Mouse (Mus musculus): ENCODE data around the gene Eva1c. TPM values are rescaled to one million over a fixed set of nuclear protein-coding genes. Genes with fewer than 3 reads are reported as not detected.

Eva1c gene
- polyA plus RNA-seq, 1 experiment from 2014 or later = 3.1 TPM

GRCm38 (mm10) chr16:90869361-90869760, 42.8 kb downstream of the Eva1c start:
- WGBS = 85% methylated on average over 4 of the region's 4 CpGs
- no peaks in the 10 kb centered on the region for H3K27me3 ChIP-seq (ENCODE audit: control insufficient read depth, insufficient read depth, low read length)
- DNase-seq (ENCODE audit: low spot score) = no peak
- no peak overlapping the region for H3K9ac ChIP-seq
- H3K9me3 ChIP-seq (ENCODE audit: control insufficient read depth, low read length) = no peaks in the 10 kb centered on the region
- H3K27ac ChIP-seq = no peak overlapping the region
- no peak for ATAC-seq (ENCODE audit: low FRiP score)
- H3K4me2 ChIP-seq (replicated peaks) = no peak overlapping the region
- H3K4me1 ChIP-seq (replicated peaks; ENCODE audit: control insufficient read depth, insufficient read depth, low read length) = peaks cover 6% of the 10 kb centered on the region; the same call in 1 of the 2 replicates
- no peaks in the 10 kb centered on the region for H3K36me3 ChIP-seq (replicated peaks; ENCODE audit: control insufficient read depth, insufficient read depth)
- H3K4me3 ChIP-seq (replicated peaks; ENCODE audit: low read length) = no peak overlapping the region

GRCm38 (mm10) chr16:90872936-90873335, 46.4 kb downstream of the Eva1c start:
- Histone ChIP-seq H3K27me3 (ENCODE audit: control insufficient read depth, insufficient read depth, low read length) (no peaks in the 10 kb centered on the region), H3K36me3 (replicated peaks; ENCODE audit: control insufficient read depth, insufficient read depth) (no peaks in the 10 kb centered on the region), H3K9me3 (ENCODE audit: control insufficient read depth, low read length) (no peaks in the 10 kb centered on the region), H3K27ac (no peak overlapping the region), H3K4me1 (replicated peaks; ENCODE audit: control insufficient read depth, insufficient read depth, low read length) (peaks cover 5% of the 10 kb centered on the region; the same call in 1 of the 2 replicates), H3K4me2 (replicated peaks) (no peak overlapping the region), H3K9ac (no peak overlapping the region), H3K4me3 (replicated peaks; ENCODE audit: low read length) (no peak overlapping the region)
- DNase-seq (ENCODE audit: low spot score) (no peak), ATAC-seq (ENCODE audit: low FRiP score) (no peak)
- WGBS = 68% methylated on average over 8 of the region's 8 CpGs

- Histone ChIP-seq H3K4me1 (replicated peaks; ENCODE audit: control insufficient read depth, insufficient read depth, low read length) (no peaks in the 10 kb centered on the region), H3K27ac (no peak overlapping the region), H3K9ac (no peak overlapping the region), H3K4me2 (replicated peaks) (no peak overlapping the region), H3K4me3 (replicated peaks; ENCODE audit: low read length) (no peak overlapping the region), H3K27me3 (ENCODE audit: control insufficient read depth, insufficient read depth, low read length) (no peaks in the 10 kb centered on the region), H3K9me3 (ENCODE audit: control insufficient read depth, low read length) (no peaks in the 10 kb centered on the region), H3K36me3 (replicated peaks; ENCODE audit: control insufficient read depth, insufficient read depth) (no peaks in the 10 kb centered on the region)
- WGBS = 45% methylated on average over 5 of the region's 5 CpGs
- DNase-seq (ENCODE audit: low spot score) (no peak), ATAC-seq (ENCODE audit: low FRiP score) (no peak)
Observed at GRCm38 (mm10) chr16:90874536-90874935, 48.0 kb downstream of the Eva1c start.

GRCm38 (mm10) chr16:90878135-90878860, 51.8 kb downstream of the Eva1c start:
- Histone ChIP-seq H3K4me2 (replicated peaks) (no peak overlapping the region), H3K9ac (no peak overlapping the region), H3K9me3 (ENCODE audit: control insufficient read depth, low read length) (no peaks in the 10 kb centered on the region), H3K36me3 (replicated peaks; ENCODE audit: control insufficient read depth, insufficient read depth) (no peaks in the 10 kb centered on the region), H3K27me3 (ENCODE audit: control insufficient read depth, insufficient read depth, low read length) (no peaks in the 10 kb centered on the region), H3K4me1 (replicated peaks; ENCODE audit: control insufficient read depth, insufficient read depth, low read length) (no peaks in the 10 kb centered on the region; the same call in 1 of the 2 replicates), H3K4me3 (replicated peaks; ENCODE audit: low read length) (no peak overlapping the region), H3K27ac (no peak overlapping the region)
- ATAC-seq (ENCODE audit: low FRiP score) (no peak), DNase-seq (ENCODE audit: low spot score) (no peak)
- WGBS = 93% methylated on average over 3 of the region's 3 CpGs

- no peak overlapping the region for H3K4me3 ChIP-seq (replicated peaks; ENCODE audit: low read length)
- H3K27me3 ChIP-seq (ENCODE audit: control insufficient read depth, insufficient read depth, low read length) = no peaks in the 10 kb centered on the region
- DNase-seq (ENCODE audit: low spot score) (no peak), ATAC-seq (ENCODE audit: low FRiP score) (no peak)
- no peak overlapping the region for H3K27ac ChIP-seq
- no peak overlapping the region for H3K4me2 ChIP-seq (replicated peaks)
- H3K36me3 ChIP-seq (replicated peaks; ENCODE audit: control insufficient read depth, insufficient read depth) = no peaks in the 10 kb centered on the region
- no peak overlapping the region for H3K9ac ChIP-seq
- WGBS = 55% methylated on average over 8 of the region's 8 CpGs
- H3K4me1 ChIP-seq (replicated peaks; ENCODE audit: control insufficient read depth, insufficient read depth, low read length) = no peaks in the 10 kb centered on the region; the same call in 1 of the 2 replicates
- no peaks in the 10 kb centered on the region for H3K9me3 ChIP-seq (ENCODE audit: control insufficient read depth, low read length)
Observed at GRCm38 (mm10) chr16:90882501-90882977, 56.0 kb downstream of the Eva1c start.

GRCm38 (mm10) chr16:90885351-90885750, 58.8 kb downstream of the Eva1c start:
- H3K4me1 ChIP-seq (replicated peaks; ENCODE audit: control insufficient read depth, insufficient read depth, low read length) = no peaks in the 10 kb centered on the region; the same call in 1 of the 2 replicates
- H3K36me3 ChIP-seq (replicated peaks; ENCODE audit: control insufficient read depth, insufficient read depth) = no peaks in the 10 kb centered on the region
- no peaks in the 10 kb centered on the region for H3K27me3 ChIP-seq (ENCODE audit: control insufficient read depth, insufficient read depth, low read length)
- no peak overlapping the region for H3K4me3 ChIP-seq (replicated peaks; ENCODE audit: low read length)
- WGBS = 71% methylated on average over 2 of the region's 2 CpGs
- H3K4me2 ChIP-seq (replicated peaks) = no peak overlapping the region
- H3K9ac ChIP-seq = no peak overlapping the region
- peaks cover 6% of the 10 kb centered on the region; the same call in 1 of the 2 replicates for H3K9me3 ChIP-seq (ENCODE audit: control insufficient read depth, low read length)
- no peak overlapping the region for H3K27ac ChIP-seq
- ATAC-seq (ENCODE audit: low FRiP score) (no peak), DNase-seq (ENCODE audit: low spot score) (no peak)

GRCm38 (mm10) chr16:90885781-90886565, 59.5 kb downstream of the Eva1c start:
- Histone ChIP-seq H3K9ac (no peak overlapping the region), H3K4me3 (replicated peaks; ENCODE audit: low read length) (no peak overlapping the region), H3K9me3 (ENCODE audit: control insufficient read depth, low read length) (peaks cover 6% of the 10 kb centered on the region; the same call in 1 of the 2 replicates), H3K27me3 (ENCODE audit: control insufficient read depth, insufficient read depth, low read length) (no peaks in the 10 kb centered on the region), H3K27ac (no peak overlapping the region), H3K36me3 (replicated peaks; ENCODE audit: control insufficient read depth, insufficient read depth) (no peaks in the 10 kb centered on the region), H3K4me2 (replicated peaks) (no peak overlapping the region), H3K4me1 (replicated peaks; ENCODE audit: control insufficient read depth, insufficient read depth, low read length) (no peaks in the 10 kb centered on the region; the same call in 1 of the 2 replicates)
- DNase-seq (ENCODE audit: low spot score) (no peak), ATAC-seq (ENCODE audit: low FRiP score) (no peak)
- WGBS = 75% methylated on average over 9 of the region's 9 CpGs

GRCm38 (mm10) chr16:90890683-90891082, 64.2 kb downstream of the Eva1c start:
- Histone ChIP-seq H3K9me3 (ENCODE audit: control insufficient read depth, low read length) (peaks cover 6% of the 10 kb centered on the region; the same call in 1 of the 2 replicates), H3K9ac (no peak overlapping the region), H3K4me2 (replicated peaks) (no peak overlapping the region), H3K27me3 (ENCODE audit: control insufficient read depth, insufficient read depth, low read length) (no peaks in the 10 kb centered on the region), H3K4me1 (replicated peaks; ENCODE audit: control insufficient read depth, insufficient read depth, low read length) (no peaks in the 10 kb centered on the region), H3K36me3 (replicated peaks; ENCODE audit: control insufficient read depth, insufficient read depth) (no peaks in the 10 kb centered on the region), H3K4me3 (replicated peaks; ENCODE audit: low read length) (no peak overlapping the region), H3K27ac (no peak overlapping the region)
- ATAC-seq (ENCODE audit: low FRiP score) (no peak), DNase-seq (ENCODE audit: low spot score) (no peak)
- 87% methylated on average over 9 of the region's 9 CpGs for WGBS

GRCm38 (mm10) chr16:90891601-90892000, 65.1 kb downstream of the Eva1c start:
- no peaks in the 10 kb centered on the region for H3K27me3 ChIP-seq (ENCODE audit: control insufficient read depth, insufficient read depth, low read length)
- H3K9me3 ChIP-seq (ENCODE audit: control insufficient read depth, low read length) = peaks cover 6% of the 10 kb centered on the region; the same call in 1 of the 2 replicates
- H3K36me3 ChIP-seq (replicated peaks; ENCODE audit: control insufficient read depth, insufficient read depth) = no peaks in the 10 kb centered on the region
- H3K4me2 ChIP-seq (replicated peaks) = no peak overlapping the region
- H3K27ac ChIP-seq = no peak overlapping the region
- no peak overlapping the region for H3K4me3 ChIP-seq (replicated peaks; ENCODE audit: low read length)
- ATAC-seq (ENCODE audit: low FRiP score) = no peak
- DNase-seq (ENCODE audit: low spot score) = no peak
- H3K9ac ChIP-seq = no peak overlapping the region
- no peaks in the 10 kb centered on the region for H3K4me1 ChIP-seq (replicated peaks; ENCODE audit: control insufficient read depth, insufficient read depth, low read length)
- WGBS = 53% methylated on average over 14 of the region's 14 CpGs
